Mouse (Mus musculus): ENCODE measurements around the gene Auts2.

DNA sequence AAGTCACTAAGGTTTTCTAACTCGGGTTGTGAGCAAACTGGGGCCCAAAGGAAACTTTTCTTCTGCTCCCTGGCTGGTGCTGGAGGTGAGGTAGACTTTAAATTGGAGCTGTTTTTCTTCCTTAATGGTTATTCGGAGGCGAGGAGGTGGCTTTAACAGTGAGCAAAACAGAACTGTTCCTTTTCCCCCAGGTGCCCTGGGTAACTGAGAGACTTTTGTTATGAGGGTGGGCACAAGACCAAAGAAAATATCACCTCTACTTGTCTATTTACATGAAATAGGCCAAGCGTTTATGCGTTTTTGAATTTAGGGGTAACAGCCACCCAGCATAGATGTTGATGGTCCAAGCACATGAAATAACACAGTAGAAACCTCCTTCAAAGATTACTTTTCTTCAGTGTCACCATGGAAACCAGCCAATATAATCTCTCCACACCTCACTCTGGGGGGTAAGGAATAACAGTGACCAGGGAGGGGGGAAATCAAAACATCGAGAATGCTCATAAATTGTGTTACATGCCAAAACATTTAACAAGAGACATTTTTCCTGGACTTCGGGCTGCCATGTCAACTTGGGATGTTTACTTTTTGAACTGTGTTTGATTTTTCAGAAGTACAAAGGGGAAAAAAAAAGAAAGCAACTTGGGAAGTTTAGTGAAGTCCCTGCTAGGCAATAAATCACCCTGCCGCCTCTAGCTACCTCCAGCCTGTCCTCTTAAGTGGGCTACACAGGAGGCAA is 832.2 kb downstream of the Auts2 start:
- no peak for TF ChIP-seq CTCF (IDR thresholded peaks at IDR 0.05; ENCODE audit: insufficient read depth, low read length)
- no peak for TF ChIP-seq POLR2A (IDR thresholded peaks at IDR 0.05; ENCODE audit: borderline replicate concordance, extremely low read depth, low read depth, low read length)

Measured in lung, adult 2 months (tissue).